Mouse (Mus musculus) neural tube, embryonic 12.5 days (tissue): ENCODE results near the gene Gm26657. TPM values are rescaled to one million over a fixed set of nuclear protein-coding genes. Genes with fewer than 3 reads are reported as not detected.

Source experiments
- ATAC-seq: fragments of 200-750 bp; cut with Nextera tagmentation; 2 replicates; pipeline ENCODE4 v1.8.0; 2017; ENCODE audit warnings: low read depth, mild to moderate bottlenecking, moderate TSS enrichment, moderate library complexity; ENCODE audit not compliant: low FRiP score
- H3K27ac ChIP-seq: fragments of 300-500 bp; sonication (generic); 2 replicates; pipeline ENCODE4 v1.5.1; 2016
- H3K27me3 ChIP-seq: fragments of 300-500 bp; sonication (generic); replicated peaks from 2 replicates; pipeline ENCODE4 v1.6.1; 2016; ENCODE audit warnings: mild to moderate bottlenecking
- H3K36me3 ChIP-seq: fragments of 300-500 bp; sonication (generic); 2 replicates; pipeline ENCODE4 v1.6.1; 2016; ENCODE audit warnings: mild to moderate bottlenecking
- H3K4me1 ChIP-seq: fragments of 300-500 bp; sonication (generic); 2 replicates; pipeline ENCODE4 v1.6.1; 2016
- H3K4me2 ChIP-seq: fragments of 300-500 bp; sonication (generic); replicated peaks from 2 replicates; pipeline ENCODE4 v1.6.1; 2016; ENCODE audit warnings: mild to moderate bottlenecking
- H3K4me3 ChIP-seq: fragments of 300-500 bp; sonication (generic); 2 replicates; pipeline ENCODE4 v1.5.1; 2016
- H3K9ac ChIP-seq: fragments of 300-500 bp; sonication (generic); 2 replicates; pipeline ENCODE4 v1.6.1; 2016; ENCODE audit warnings: mild to moderate bottlenecking
- H3K9me3 ChIP-seq: fragments of 300-500 bp; sonication (generic); 2 replicates; pipeline ENCODE4 v1.6.1; 2016; ENCODE audit warnings: mild to moderate bottlenecking
- WGBS: fragments of 180-500 bp; shearing (Covaris S2); methylation state at CpG from one replicate; pipeline ENCODE4 v1.1.7; 2016; 5-methylcytosine and 5-hydroxymethylcytosine counted together
- polyA plus RNA-seq: library from polyadenylated mRNA; unstranded; fragments of >200 nt; fragmentation: Nextera tagmentation; extraction: Ambion mirVana; gene quantifications from 2 replicates; pipeline ENCODE4 v1.2.1, GENCODE M21; 2016

Gene Gm26657
- polyA plus RNA-seq, 1 experiment from 2014 or later = not detected

DNA sequence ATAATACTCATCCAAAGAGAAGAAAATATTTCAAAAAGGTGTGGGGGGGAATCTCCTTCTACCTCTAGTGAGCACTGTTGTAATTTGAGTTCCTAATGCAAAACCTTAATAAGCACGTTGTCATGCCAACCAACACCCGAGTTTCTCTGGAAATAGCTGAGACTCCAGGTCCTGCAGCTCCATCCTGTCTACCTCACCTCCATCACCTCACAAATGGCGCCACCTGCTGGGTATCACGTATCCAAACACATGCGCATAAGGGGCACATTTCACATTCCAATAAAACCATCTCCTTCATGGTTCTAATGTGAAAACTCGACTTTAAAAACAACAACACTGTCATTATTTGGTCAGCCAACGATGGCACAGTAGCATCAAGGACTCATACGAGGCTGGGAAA is 14.0 kb upstream of the Gm26657 start:
- no peak overlapping the region for H3K27ac ChIP-seq
- no peak overlapping the region for H3K4me3 ChIP-seq
- 0 out of 2 replicates have a peak, but pooled peaks cover 3% of the 10 kb centered on the region for H3K9me3 ChIP-seq
- H3K27me3 ChIP-seq = no peaks in the 10 kb centered on the region
- WGBS = 60% methylated on average over 8 of the region's 8 CpGs
- H3K4me1 ChIP-seq = no peaks in the 10 kb centered on the region
- H3K4me2 ChIP-seq = no peak overlapping the region
- H3K9ac ChIP-seq = no peak overlapping the region
- no peaks in the 10 kb centered on the region for H3K36me3 ChIP-seq
- no peak for ATAC-seq

DNA sequence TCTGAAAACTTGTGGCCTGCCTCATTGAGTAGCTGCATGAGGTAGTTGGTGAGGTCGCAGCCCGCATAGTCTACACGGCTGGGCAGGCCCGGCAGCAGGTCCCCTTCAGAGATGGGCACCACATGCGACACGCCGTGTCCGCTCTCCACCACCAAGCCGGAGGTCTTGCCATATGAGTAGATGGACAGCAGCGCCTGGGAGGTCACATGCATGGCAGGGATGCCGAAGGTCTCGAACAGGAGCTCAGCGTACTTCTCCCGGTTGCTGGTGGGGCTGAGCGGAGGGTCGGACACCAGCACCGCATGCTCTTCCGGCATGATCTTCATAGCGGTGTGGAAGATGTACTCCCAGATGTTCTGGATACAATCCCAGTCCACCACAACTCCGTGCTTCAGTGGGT is 741 bp downstream of the Gm26657 start:
- H3K4me2 ChIP-seq = no peak overlapping the region
- H3K4me3 ChIP-seq = no peak overlapping the region
- H3K36me3 ChIP-seq = peaks cover 19% of the 10 kb centered on the region
- no peak overlapping the region for H3K9ac ChIP-seq
- H3K27me3 ChIP-seq = no peaks in the 10 kb centered on the region
- no peaks in the 10 kb centered on the region for H3K9me3 ChIP-seq
- no peaks in the 10 kb centered on the region for H3K4me1 ChIP-seq
- H3K27ac ChIP-seq = no peak overlapping the region
- ATAC-seq = no peak
- WGBS = 97% methylated on average over 20 of the region's 20 CpGs

DNA sequence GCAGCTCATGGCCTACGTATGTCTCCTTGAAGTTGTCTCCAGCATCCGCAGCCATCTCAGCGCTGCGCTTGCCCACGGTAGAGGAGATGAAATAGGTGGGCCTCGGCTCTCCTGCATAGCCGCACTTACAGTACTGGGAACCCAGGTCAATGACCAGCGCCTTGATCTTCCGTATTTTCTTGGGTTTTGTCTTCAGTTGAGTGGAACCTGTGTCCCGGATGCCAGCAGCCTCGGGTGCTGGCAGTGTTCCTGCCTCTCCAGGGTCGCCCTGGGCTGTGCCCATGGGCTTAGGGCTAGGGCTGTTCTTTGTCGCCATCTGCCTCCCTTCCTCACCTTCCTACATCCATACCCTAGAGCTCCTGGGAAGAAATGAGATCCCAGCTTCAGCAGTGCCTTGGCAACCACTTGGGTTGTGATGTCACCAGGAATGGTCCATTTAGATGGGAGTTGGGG is 1.2 kb downstream of the Gm26657 start, which contains the start of gene Actl7b:
TSS of gene Actl7b (minus strand) at position 403 of the 453 bp plus-strand sequence.
- WGBS = 95% methylated on average over 13 of the region's 13 CpGs
- no peak within 1 kb of the TSS for H3K9ac ChIP-seq

DNA sequence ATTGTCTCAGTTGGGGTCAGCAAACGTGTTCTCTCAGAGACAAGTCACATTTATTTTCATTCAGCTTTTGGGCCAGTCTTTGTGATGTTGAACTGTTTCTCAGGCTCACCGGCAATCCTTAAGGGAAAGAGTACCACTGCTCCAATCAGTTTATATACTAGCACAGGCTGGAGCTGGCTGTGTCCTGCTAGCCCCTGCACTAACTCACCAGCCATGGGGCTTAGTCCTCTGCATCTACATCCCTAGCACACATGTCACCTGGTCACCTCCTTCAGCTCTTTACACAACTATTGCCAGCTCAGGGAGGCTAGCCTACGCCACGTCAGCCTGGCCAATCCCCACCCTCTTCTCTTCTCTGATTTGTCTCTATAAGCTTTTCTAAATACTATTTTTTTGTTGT is 2.8 kb downstream of the Gm26657 start:
- 86% methylated on average over 4 of the region's 4 CpGs for WGBS
- Histone ChIP-seq H3K27ac (no peak overlapping the region), H3K4me1 (no peaks in the 10 kb centered on the region), H3K4me2 (no peak overlapping the region), H3K9me3 (no peaks in the 10 kb centered on the region), H3K36me3 (peaks cover 39% of the 10 kb centered on the region), H3K4me3 (no peak overlapping the region), H3K27me3 (no peaks in the 10 kb centered on the region), H3K9ac (no peak overlapping the region)
- ATAC-seq = no peak

More for the DNA sequence above, 1.2 kb downstream of the Gm26657 start, which contains the start of gene Actl7b:
- H3K4me1 ChIP-seq = no peaks in the 10 kb centered on the region
- ATAC-seq = no peak
- H3K9me3 ChIP-seq = no peaks in the 10 kb centered on the region
- no peak within 1 kb of the TSS for H3K4me2 ChIP-seq
- H3K36me3 ChIP-seq = peaks cover 24% of the 10 kb centered on the region
- H3K27me3 ChIP-seq = no peaks in the 10 kb centered on the region
- no peak within 1 kb of the TSS for H3K27ac ChIP-seq
- no peak within 1 kb of the TSS for H3K4me3 ChIP-seq

DNA sequence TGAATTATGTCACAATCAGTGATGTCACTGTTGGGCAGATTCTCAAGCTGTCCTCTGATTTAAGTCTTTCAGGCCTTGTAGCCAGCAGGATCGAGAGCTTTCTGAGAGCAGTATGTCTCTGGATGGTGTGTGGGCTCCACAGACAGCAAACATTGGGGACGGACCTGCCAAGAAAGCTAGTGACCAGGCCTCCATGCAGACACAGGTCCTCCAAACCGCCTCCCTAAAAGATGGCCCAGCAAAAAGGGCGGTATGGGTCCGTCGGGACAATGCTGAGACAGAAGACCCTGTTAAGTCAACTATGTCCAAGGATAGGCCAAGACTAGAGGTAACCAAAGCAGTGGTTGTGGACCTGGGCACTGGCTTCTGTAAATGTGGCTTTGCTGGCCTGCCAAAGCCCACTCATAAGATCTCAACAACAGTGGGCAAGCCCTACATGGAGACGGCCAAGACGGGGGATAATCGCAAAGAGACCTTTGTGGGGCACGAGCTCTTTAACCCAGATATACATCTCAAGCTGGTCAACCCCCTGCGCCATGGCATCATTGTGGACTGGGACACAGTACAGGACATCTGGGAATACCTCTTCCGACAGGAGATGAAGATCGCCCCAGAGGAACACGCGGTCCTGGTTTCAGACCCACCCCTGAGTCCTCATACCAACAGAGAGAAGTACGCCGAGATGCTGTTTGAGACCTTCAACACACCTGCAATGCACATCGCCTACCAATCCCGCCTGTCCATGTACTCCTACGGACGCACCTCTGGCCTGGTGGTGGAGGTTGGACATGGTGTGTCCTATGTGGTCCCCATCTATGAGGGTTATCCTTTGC is 3.7 kb downstream of the Gm26657 start, which contains the start of gene Actl7a:
TSS of gene Actl7a (plus strand) at position 51 of the 833 bp plus-strand sequence.
- H3K9ac ChIP-seq = no peak within 1 kb of the TSS
- no peaks in the 10 kb centered on the region for H3K9me3 ChIP-seq
- H3K36me3 ChIP-seq = peaks cover 45% of the 10 kb centered on the region
- H3K27ac ChIP-seq = no peak within 1 kb of the TSS
- H3K4me2 ChIP-seq = no peak within 1 kb of the TSS
- H3K4me3 ChIP-seq = no peak within 1 kb of the TSS
- 96% methylated on average over 21 of the region's 21 CpGs for WGBS
- no peaks in the 10 kb centered on the region for H3K27me3 ChIP-seq
- no peaks in the 10 kb centered on the region for H3K4me1 ChIP-seq
- no peak for ATAC-seq

DNA sequence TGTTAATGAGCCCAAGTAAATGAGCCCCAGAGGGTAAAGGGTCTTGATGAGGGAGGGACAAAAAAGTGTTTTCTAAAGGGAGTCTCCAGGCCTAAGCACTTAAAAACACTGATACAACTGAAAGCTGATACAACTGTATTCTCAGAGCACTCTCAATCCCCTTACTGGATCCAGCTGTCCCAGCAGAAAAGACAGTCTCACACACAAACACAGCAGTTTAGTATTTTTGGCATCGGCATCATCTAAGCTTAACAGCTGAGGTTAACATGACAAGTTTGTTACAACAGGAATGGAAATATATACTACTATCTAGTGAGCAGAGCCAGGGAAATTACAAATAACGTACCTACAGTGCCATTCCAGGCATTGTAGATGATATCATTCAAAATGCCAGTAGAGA is 6.5 kb downstream of the Gm26657 start:
- Histone ChIP-seq H3K9ac (no peak overlapping the region), H3K36me3 (peaks cover 64% of the 10 kb centered on the region), H3K27ac (no peak overlapping the region), H3K4me2 (no peak overlapping the region), H3K4me1 (no peaks in the 10 kb centered on the region), H3K9me3 (no peaks in the 10 kb centered on the region), H3K27me3 (no peaks in the 10 kb centered on the region), H3K4me3 (no peak overlapping the region)
- WGBS = 95% methylated on average over 2 of the region's 2 CpGs
- no peak for ATAC-seq

DNA sequence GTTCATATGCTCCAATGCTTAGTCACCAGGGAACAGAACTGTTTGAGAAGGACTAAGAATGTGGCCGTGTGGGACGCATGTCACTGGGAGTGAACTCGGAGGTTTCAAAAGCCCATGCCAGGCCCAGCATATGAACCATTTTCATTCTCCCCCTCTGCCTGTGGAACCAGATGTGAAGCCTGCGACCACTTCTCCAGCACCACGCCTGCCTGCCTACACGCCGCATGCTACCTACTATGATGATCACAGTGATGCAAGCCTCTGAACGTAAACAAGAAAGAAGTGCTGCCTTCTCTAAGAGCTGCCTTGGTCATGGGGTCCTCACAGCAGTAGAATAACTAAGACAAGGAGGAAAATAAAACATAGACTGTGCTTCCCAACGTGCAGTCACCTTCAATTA is 7.6 kb downstream of the Gm26657 start:
- ATAC-seq = no peak
- H3K4me2 ChIP-seq = no peak overlapping the region
- H3K4me3 ChIP-seq = no peak overlapping the region
- H3K4me1 ChIP-seq = no peaks in the 10 kb centered on the region
- WGBS = 95% methylated on average over 9 of the region's 9 CpGs
- H3K36me3 ChIP-seq = peaks cover 72% of the 10 kb centered on the region
- H3K9ac ChIP-seq = no peak overlapping the region
- H3K9me3 ChIP-seq = no peaks in the 10 kb centered on the region
- no peaks in the 10 kb centered on the region for H3K27me3 ChIP-seq
- no peak overlapping the region for H3K27ac ChIP-seq

DNA sequence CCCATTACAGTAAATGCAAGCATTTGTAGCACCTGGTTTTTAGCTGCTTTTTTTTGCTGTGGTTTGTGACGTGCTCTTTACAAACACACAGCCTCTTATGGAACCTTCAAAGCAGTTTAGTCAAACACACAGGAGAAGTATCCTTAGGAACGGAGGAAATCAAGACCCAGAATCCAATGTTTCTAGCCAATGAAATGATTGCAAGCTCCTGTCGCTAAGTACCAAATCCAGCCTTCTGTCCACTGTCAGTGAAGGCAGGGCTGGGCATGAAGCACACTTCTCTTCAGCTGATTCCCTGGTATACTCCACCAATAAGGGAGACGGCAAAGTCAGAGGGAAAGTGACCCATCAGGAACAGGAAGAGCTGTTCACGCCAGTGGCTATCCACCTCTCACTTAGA is 16.2 kb downstream of the Gm26657 start:
- H3K4me3 ChIP-seq = no peak overlapping the region
- H3K9ac ChIP-seq = no peak overlapping the region
- WGBS = 94% methylated on average over 5 of the region's 5 CpGs
- no peaks in the 10 kb centered on the region for H3K9me3 ChIP-seq
- H3K36me3 ChIP-seq = peaks cover 87% of the 10 kb centered on the region
- no peaks in the 10 kb centered on the region for H3K27me3 ChIP-seq
- ATAC-seq = no peak
- H3K4me2 ChIP-seq = no peak overlapping the region
- H3K27ac ChIP-seq = no peak overlapping the region
- no peaks in the 10 kb centered on the region for H3K4me1 ChIP-seq

DNA sequence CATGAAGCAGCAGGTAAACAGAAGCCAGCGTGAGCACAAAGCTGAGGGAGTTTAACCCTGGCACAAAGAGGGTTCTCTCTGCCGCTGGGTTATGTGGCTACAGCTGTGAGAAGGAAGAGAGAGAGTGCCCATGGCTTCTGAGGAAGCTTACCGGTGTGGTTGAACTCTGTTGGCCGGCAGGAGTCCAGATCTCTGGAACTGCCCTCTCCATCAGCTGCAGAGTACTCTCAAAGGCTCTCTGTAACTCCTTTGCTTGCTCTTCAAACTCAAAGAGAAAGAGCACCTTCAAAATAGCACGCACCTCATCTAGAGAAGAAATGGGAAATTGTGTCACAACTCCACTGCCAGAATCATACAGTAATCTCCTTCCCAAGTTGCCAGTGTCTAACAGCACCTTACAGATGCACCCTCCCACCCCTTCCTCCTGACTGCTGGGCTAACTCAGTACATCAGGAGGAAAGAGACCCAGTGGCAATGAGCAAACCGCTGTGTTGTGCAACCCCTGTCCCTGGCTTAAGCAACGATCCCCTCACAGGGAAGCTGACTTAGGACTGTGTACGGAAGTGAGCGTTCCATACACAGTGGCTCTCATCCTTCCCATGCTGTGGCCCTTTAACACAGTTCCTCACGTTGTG is 17.2 kb downstream of the Gm26657 start:
- Histone ChIP-seq H3K4me3 (no peak overlapping the region), H3K27ac (no peak overlapping the region), H3K9ac (no peak overlapping the region), H3K4me2 (no peak overlapping the region), H3K9me3 (no peaks in the 10 kb centered on the region), H3K36me3 (peaks cover 86% of the 10 kb centered on the region), H3K4me1 (no peaks in the 10 kb centered on the region), H3K27me3 (no peaks in the 10 kb centered on the region)
- no peak for ATAC-seq
- 94% methylated on average over 10 of the region's 10 CpGs for WGBS

DNA sequence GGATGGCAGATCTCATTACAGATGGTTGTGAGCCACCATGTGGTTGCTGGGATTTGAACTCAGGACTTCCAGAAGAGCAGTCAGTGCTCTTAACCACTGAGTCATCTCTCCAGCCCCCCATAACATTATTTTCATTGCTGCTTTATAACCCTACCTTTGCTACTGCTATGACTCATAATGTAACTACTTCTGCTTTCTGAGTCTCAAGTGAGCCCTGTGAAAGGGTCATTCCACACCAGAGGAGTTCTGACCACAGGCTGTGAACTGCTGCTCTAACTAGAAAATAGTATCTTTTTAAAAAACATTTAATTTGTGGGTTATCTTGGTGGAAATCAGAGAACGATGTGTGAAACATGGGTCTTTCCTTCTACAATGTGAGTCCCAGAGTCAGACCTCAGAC is 17.8 kb downstream of the Gm26657 start:
- no peaks in the 10 kb centered on the region for H3K27me3 ChIP-seq
- no peak overlapping the region for H3K27ac ChIP-seq
- H3K9me3 ChIP-seq = no peaks in the 10 kb centered on the region
- no peak overlapping the region for H3K9ac ChIP-seq
- H3K4me3 ChIP-seq = no peak overlapping the region
- 98% methylated on average over 1 of the region's 1 CpGs for WGBS
- peaks cover 89% of the 10 kb centered on the region for H3K36me3 ChIP-seq
- no peaks in the 10 kb centered on the region for H3K4me1 ChIP-seq
- no peak for ATAC-seq
- no peak overlapping the region for H3K4me2 ChIP-seq

DNA sequence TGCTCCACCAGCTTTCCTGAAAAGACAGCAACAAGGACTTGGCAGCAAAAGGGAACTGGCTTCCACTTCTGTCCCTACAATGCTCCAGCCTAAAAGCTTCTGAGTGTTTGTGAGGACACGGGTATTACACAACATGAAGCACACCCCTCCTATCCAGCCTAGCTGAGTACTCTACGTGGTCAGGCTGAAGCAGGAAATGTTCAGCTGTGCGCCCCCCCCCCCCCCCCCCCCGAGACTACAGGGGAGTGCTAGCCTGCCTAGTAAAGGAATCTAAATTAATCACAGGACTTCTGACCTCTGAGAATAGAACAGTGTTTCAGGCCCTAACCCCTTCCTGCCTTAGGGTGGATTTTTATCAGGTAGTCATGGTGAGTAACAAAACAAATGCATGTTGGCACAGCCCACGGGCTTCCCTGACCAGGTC is 28.0 kb downstream of the Gm26657 start:
- H3K4me2 ChIP-seq = no peak overlapping the region
- 80% methylated on average over 5 of the region's 5 CpGs for WGBS
- no peak overlapping the region for H3K4me3 ChIP-seq
- H3K4me1 ChIP-seq = no peaks in the 10 kb centered on the region
- no peaks in the 10 kb centered on the region for H3K9me3 ChIP-seq
- no peak overlapping the region for H3K27ac ChIP-seq
- ATAC-seq = no peak
- H3K27me3 ChIP-seq = no peaks in the 10 kb centered on the region
- H3K36me3 ChIP-seq = peaks cover 86% of the 10 kb centered on the region
- no peak overlapping the region for H3K9ac ChIP-seq

DNA sequence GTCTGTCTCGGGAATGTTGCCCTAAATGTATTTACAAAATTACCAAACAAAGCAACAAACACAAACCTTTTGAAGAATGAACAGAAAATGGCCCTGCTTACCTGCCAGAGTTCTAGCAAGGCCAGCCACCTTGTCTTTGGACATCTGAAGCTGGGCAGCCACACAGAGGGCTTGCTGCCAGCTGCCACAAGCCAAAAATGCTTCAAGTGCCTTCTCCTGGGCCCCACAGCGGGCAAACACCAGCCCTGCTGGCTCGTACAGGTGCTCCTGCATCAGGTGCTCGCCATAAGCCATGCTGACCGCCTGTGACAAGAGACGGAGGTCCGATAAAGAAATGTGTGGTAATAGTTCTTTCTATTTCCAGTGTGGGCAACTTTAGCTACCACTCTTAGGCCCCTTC is 29.0 kb downstream of the Gm26657 start:
- H3K9me3 ChIP-seq = no peaks in the 10 kb centered on the region
- no peak overlapping the region for H3K4me3 ChIP-seq
- H3K4me2 ChIP-seq = no peak overlapping the region
- no peak for ATAC-seq
- no peaks in the 10 kb centered on the region for H3K4me1 ChIP-seq
- 93% methylated on average over 7 of the region's 7 CpGs for WGBS
- no peak overlapping the region for H3K9ac ChIP-seq
- no peaks in the 10 kb centered on the region for H3K27me3 ChIP-seq
- peaks cover 93% of the 10 kb centered on the region for H3K36me3 ChIP-seq
- no peak overlapping the region for H3K27ac ChIP-seq
